Mouse (Mus musculus): ENCODE measurements around the gene Adcyap1r1.

Gene Adcyap1r1

GRCm38 (mm10) chr6:55502309-55502708 is 50.5 kb downstream of the Adcyap1r1 start:
- DNase-seq, result no peak

DNA sequence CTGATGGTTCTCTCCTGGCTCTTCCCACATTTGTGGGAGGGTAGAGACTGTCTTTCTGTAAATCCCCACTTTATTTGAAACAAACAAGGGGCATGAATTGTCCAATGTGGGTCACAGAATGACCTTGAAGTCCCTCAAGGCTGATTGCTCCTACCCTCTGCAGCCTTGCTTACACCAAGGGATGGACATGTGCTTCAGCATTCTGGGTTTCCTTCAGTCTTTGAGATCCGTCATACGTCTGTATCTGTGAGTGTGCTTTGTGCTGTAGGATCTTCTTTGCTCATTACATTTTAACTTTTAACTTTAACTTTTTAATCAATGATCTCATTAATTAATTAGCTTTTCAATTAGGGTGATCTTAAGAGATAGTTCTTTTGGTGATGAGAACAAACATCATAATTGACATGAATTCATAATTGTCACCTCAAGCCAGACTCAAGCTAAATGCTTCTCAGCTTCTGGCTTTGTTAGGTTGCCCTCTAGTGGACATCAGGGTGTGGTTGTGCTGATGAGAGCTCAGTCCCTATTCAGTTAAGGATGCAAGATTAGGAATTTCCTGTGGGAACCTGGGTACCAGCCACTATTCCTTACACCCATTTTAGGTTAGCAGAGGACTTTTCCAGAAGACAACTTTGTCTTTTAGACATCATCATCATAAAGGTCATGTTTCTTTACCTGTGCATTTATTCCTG is 53.2 kb downstream of the Adcyap1r1 start:
- DNase-seq, result peak; percentile 51

DNA sequence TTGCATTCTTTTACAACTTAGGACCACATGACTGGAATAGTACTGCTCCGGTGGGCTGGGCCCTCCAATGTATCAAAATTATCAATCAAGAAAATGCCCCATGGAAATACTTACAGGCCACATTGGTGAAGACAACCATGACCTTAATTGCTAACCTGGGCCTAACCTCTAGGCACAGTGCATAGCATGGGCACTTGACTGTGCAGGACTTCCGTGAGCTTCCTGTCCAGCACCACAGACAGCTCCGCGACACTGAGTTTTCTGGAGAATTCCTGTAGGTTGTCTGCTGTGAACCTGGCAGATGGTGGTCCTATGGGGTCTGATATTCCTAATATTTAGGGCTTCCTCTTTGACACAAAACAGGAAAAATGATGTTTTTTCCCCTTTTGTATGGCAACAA is 54.7 kb downstream of the Adcyap1r1 start:
- DNase-seq, result no peak

DNA sequence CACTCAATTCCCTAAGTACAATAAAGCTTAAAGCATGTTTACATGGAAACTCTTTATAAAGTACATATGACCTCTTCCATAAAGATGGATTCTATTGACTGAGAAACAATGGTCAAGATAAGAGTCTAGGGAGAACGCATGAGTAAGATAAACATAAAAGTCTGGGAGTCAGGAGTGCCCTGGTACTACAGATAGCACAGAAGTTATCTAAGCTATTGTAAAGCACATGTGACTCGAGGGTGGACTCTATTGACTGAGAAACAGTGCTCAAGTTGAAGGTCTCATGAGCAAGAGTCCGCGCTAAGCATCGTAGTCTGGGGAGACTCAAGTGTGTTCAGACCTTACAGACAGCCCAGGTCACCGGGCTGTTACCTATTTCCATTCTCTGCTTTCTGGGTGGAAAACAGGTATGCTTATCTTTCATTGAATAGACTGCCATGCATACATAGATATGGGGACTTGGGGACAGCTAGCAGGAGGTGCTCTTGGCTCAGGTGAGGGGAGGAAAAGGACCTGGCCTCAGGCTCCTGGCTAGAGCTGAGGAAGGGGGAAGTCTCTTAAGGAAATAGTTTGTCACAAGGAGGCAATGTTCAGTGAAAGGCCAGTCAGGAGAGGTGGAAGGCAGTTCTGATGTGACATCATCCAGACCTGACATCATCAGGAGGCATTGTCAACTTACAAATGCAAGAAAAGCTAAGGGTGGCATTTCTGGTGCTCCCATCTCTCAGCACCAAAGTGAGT is 57.5 kb downstream of the Adcyap1r1 start:
- DNase-seq, result no peak

- DNase-seq, result peak; percentile 86
These were observed 59.7 kb downstream of the Adcyap1r1 start for GRCm38 (mm10) chr6:55511212-55512065.

GRCm38 (mm10) chr6:55512066-55512703 is 60.4 kb downstream of the Adcyap1r1 start:
- DNase-seq, result no peak

DNA sequence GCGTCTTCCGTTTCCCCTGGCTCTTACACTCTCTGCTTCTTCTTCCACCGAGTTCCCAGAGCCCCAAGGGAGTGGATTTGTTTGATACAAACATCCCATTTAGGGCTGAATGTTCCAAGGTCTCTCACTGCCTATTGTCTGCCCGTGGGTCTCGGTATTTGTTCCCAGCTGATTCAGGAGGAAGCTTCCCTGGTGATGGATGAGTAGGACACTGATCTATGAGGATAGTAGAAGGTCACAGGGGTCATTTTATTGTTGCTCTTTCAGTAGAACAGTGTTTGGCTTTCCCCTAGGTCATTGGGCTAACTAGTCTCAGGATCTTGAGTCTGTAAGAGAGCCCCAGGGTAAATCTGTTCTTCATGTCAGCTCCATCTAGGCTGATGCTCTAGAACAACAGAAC is 61.7 kb downstream of the Adcyap1r1 start:
- no peak for DNase-seq

- DNase-seq, result peak; percentile 80
These were observed 67.9 kb downstream of the Adcyap1r1 start for GRCm38 (mm10) chr6:55519605-55520201.

DNA sequence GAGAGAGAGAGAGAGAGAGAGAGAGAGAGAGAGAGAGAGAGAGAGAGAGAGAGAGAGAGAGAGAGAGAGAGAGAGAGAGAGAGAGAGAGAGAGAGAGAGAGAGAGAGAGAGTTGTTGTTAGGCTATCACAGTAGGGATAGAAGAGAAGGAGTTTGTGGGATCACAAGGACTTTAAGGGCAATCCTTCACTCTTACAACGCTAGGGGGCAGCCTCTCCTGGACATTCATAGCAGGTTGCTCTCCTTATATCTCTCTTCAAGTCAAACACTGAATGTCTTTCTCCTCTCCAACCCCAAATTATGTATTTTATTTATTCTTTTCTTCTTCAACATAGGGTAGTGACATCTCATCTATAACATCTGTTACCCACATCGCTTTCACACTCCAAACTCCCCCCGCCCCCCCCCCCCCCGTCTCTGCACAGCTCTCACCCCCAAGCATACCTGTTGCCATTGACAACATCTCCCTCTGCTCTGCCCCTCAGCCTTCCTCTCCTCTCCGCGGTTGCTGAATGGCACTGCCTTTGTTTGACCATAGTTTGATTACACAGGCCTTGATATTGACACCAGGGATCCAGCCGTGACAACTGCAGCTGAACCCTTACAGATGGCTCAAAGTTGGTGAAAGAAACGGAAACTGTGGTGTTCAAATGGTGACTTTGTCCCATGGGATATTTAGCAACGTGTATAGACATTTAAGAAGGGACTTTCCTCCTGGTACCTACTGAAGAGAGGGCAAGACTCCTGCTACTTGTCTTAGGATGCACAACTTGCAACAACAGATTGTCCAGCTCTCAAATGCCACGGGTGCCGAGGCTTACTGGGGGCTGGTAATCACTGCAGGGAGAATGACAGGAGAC is 68.7 kb downstream of the Adcyap1r1 start:
- DNase-seq, result peak; percentile 43

GRCm38 (mm10) chr6:55536469-55536868 is 84.7 kb downstream of the Adcyap1r1 start:
- DNase-seq, result no peak

DNA sequence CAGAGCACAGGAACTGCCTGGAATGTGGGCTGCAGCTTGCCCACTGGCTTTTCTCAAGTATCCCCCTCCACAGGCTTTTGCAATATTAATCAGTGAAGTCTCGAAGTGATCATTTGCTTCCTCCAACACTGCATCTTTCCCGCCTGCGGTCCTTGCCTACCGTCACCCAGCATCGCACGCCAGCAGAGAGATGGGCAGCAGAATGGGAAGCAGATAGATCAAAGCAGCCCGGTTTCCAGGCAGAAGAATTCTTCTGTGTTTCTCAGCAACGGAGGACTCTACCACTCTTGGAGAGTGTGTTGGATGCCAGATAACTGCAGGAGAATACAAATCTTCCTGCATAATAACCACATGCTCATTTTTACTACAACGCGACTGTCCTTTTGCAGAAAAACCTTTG is 87.4 kb downstream of the Adcyap1r1 start:
- DNase-seq, result no peak

- DNase-seq, result no peak
These were observed 90.6 kb downstream of the Adcyap1r1 start for GRCm38 (mm10) chr6:55542359-55542758.

- DNase-seq, result no peak
These were observed 91.6 kb downstream of the Adcyap1r1 start for GRCm38 (mm10) chr6:55543345-55543744.

DNA sequence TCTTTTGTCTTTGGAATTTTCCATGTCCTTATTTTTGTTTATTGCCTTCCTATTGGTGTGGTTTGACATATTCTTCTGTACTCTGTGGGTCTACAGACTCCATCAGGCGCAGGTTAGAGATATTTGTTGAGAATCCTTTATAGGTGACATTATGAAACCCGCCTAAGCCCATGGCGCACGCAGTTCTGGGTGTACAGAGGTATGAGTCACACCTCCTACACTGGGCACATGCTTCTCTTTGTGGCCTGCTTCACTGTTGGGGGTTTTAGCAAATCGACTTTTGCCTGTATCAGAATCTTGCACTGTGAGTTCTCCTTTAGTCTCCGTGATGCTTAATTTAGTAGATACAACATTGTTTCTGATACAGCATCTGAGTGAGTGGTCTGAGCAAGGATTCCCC is 97.4 kb downstream of the Adcyap1r1 start:
- no peak for DNase-seq

GRCm38 (mm10) chr6:55550926-55551325 is 99.1 kb downstream of the Adcyap1r1 start:
- no peak for DNase-seq

Measured in lung, postnatal 14 days (tissue).